Comparison of ENCODE assay signal across 21 mouse cellular contexts in genomic region chr16:52474235-52474634, GRCm38 (mm10). TPM values are rescaled to one million over a fixed set of nuclear protein-coding genes. Genes with fewer than 3 reads are reported as not detected.
DNase-seq lines count a peak whose midpoint lies in the region; ATAC-seq and TF ChIP-seq lines count a peak whose summit lies in the region.
"Had no signal": no experiment of that assay in that cellular context is flagged by ENCODE, and none has a peak within 500 bp of the region (broad histone marks: within the 10 kb centered on the region; RNA-seq: fewer than 3 reads in every experiment).

No protein-coding gene starts in this region.

- peaks cover 18% of the 10 kb centered on the region for H3K4me1 ChIP-seq in bone marrow macrophage, adult 2 months (ENCODE audit: control insufficient read depth, insufficient read depth, low read length)
- H3K4me1 ChIP-seq: embryonic facial prominence, embryonic 10.5 days; forebrain, embryonic 13.5 days; heart, embryonic 13.5 days; hindbrain, embryonic 12.5 days had no signal

- H3K36me3 ChIP-seq in macrophage (ENCODE audit: inconsistent target), result no peaks in the 10 kb centered on the region
- H3K36me3 ChIP-seq: embryonic facial prominence, embryonic 10.5 days; G1E; heart, embryonic 13.5 days; hindbrain, embryonic 12.5 days had no signal

- peak overlapping the region; percentile 11 for H3K27ac ChIP-seq in bone marrow macrophage, adult 2 months (ENCODE audit: insufficient read depth, low read depth, low read length)
- peak overlapping the region; percentile 53 for H3K27ac ChIP-seq in macrophage
- H3K27ac ChIP-seq: embryonic facial prominence, embryonic 10.5 days; forebrain, embryonic 13.5 days; heart, embryonic 13.5 days; hindbrain, embryonic 12.5 days had no signal

- 13% methylated on average over 4 of the region's 4 CpGs for WGBS in macrophage (ENCODE audit: missing documents)

- H3K4me3 ChIP-seq in bone marrow macrophage, adult 2 months (ENCODE audit: insufficient read depth, low read length), result no peak overlapping the region
- H3K4me3 ChIP-seq in macrophage (ENCODE audit: inconsistent target), result no peak overlapping the region
- H3K4me3 ChIP-seq: embryonic facial prominence, embryonic 10.5 days; forebrain, embryonic 13.5 days; heart, embryonic 13.5 days; hindbrain, embryonic 12.5 days had no signal

- TF ChIP-seq CTCF in bone marrow macrophage, adult 2 months (IDR thresholded peaks at IDR 0.05; ENCODE audit: low read depth, low read length), result no peak

- no peak for TF ChIP-seq POLR2A in bone marrow macrophage, adult 2 months (IDR thresholded peaks at IDR 0.05; ENCODE audit: borderline replicate concordance, low read depth, low read length)

- peak; percentile 31; the same call in 1 of the 2 replicates for ATAC-seq in neutrophil, adult 5-6 weeks (ENCODE audit: extremely low read depth, insufficient number of reproducible peaks, low FRiP score, poor library complexity, severe bottlenecking)
- ATAC-seq: CD4-positive, CD25-positive, alpha-beta regulatory T cell, adult 4 months; forebrain, embryonic 13.5 days; forebrain, postnatal 0 days; hindbrain, embryonic 16.5 days had no signal

- no peaks in the 10 kb centered on the region for H3K79me2 ChIP-seq in macrophage (ENCODE audit: inconsistent target)

- peak; percentile 53 for DNase-seq in 416B (ENCODE audit: low read depth)
- no peak for DNase-seq in natural killer cell, adult 2 months (ENCODE audit: low spot score in 2 of 2)
- DNase-seq in kidney, postnatal 36 days, result no peak
- DNase-seq: adrenal gland, postnatal 14 days; cerebellum, adult 18-20 months; cerebellum, adult 9-11 months; cerebellum, postnatal 36 days; forebrain, postnatal 0 days; gastrocnemius, postnatal 14 days; heart, adult 11 months; heart, postnatal 36 days had no signal

RNA-seq across cellular contexts. Expression of gene Alcam, which starts 20.4 kb away (rescaled TPM):
- polyA plus RNA-seq in bone marrow macrophage, adult 2 months (2012; ENCODE audit: insufficient read depth, insufficient read length, missing spikeins), result 133 and 141 TPM in 2 replicates
- 1,000 to 10,000 TPM in 2 of 26 experiments, 100 to 1,000 TPM in 24; 136 to 1,652 (median 442) TPM for total RNA-seq in macrophage (2018; cell fraction: chromatin; rRNA removed)
- total RNA-seq in macrophage (2018; cell fraction: cytosol; rRNA removed), result 100 to 1,000 TPM in 24 of 26 experiments, 10 to 100 TPM in 2; 85.8 to 258 (median 182) TPM
- total RNA-seq in macrophage (2018; cell fraction: nucleus; rRNA removed), result 1,000 to 10,000 TPM in 1 of 26 experiments, 100 to 1,000 TPM in 25; 128 to 1,190 (median 364) TPM
- 108 to 331 TPM (median 162 TPM) in 3 replicates for polyA plus RNA-seq in macrophage (2018)
- 121 and 136 TPM in 2 replicates for total RNA-seq in neutrophil, adult 5-6 weeks (2017)
- polyA plus RNA-seq: G1E had no signal
